Mouse (Mus musculus): ENCODE measurements around the gene Rph3al. TPM values are rescaled to one million over a fixed set of nuclear protein-coding genes. Genes with fewer than 3 reads are reported as not detected.
A peak's percentile ranks its signal among the peaks of the same experiment; 100 is the strongest.

The Rph3al gene
- total RNA-seq, 2 experiments from 2014 or later = not detected

DNA sequence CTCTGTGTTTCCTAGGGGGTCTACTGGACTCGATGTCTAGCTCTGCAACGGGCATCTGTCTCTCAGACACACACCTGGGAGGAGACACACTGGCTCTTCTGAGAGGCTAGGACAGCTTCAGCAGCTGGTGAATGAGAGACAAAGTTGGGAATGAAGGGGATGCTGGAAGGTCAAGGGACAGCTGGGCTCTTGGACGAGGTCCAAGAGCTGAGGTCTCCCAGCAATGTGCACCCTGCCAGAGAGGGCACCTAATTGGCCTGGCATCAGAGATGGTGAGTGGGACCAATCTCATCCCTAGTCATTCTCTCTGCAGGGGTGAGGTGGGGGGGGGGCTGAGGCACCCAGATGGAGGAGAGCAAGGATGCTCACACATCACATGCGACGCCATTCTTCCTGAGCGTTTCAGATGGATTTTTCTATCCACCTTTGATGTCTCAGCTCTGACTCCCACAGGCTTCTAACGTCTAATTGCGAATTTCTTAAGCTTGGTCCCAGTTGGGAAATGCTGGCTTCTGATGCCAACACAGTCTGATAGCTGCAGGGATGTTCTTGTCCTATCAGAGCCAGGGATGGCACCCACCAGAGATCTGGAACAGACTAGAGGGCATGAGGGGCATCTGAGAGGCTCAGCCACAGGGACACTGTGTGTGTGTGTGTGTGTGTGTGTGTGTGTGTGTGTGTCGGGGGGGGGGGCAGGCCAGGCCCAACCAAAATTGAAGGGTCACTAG, 28.4 kb downstream of the Rph3al start:
- no peak for ATAC-seq (replicated peaks; ENCODE audit: poor library complexity, severe bottlenecking)

DNA sequence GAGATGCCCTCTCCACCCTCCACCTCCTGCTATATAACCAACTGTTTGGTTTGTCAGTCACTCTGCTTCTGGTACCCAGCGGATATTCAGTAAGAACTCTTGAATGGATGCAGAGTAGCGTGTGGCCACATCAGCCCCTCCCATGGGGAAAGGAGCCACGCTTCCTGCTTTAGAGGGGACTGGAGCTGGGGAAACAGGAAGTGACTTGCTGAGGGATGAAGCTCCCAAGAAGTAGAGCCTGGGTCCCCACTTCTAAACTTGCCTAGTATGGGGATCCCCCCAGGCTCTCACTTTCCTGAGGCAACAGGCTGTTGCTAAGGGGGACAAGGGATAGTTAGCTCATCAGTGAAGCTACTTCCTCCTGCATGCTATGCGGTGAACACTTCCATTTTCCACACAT, 30.8 kb downstream of the Rph3al start:
- ATAC-seq (replicated peaks; ENCODE audit: poor library complexity, severe bottlenecking) = peak; percentile 57

DNA sequence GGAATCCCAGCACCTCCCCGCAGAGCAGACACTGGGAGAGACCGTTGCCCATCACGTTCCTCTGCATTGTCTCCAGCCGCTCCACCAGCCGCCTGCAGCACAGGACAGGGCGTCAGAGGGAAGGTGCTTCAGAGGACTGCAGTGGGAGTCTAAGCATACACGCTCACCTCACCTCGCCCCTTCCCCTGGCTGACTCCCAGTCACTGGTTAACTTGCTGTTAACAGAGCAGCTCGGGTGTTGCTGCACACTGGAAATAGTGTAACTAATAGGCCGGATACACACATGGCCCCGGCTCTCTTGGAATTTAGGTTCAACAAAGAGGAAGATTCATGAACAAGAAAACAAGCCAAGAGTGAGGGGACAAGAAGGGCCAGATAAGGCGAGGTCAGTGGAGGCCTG, 31.7 kb downstream of the Rph3al start:
- no peak for ATAC-seq (replicated peaks; ENCODE audit: poor library complexity, severe bottlenecking)

DNA sequence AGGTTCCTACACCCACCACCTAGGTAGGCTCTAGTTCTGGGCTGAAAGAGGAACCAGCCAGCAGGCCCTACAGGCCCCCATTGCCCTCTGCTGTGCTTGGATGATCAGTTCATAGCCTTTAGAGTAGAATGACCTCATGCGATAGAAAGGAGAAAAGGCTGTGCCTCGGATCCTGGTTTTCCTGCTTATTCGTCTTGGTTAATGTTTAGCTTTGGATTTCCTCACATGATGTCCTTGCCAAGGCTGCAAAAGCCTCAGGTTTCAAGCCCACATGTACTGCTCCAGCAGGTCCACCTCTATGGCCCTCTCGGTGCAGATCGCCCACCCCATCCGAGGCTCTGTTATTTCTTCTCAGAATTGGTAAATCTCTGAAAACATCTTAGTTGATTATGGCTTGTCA, 33.2 kb downstream of the Rph3al start:
- no peak for ATAC-seq (replicated peaks; ENCODE audit: poor library complexity, severe bottlenecking)

DNA sequence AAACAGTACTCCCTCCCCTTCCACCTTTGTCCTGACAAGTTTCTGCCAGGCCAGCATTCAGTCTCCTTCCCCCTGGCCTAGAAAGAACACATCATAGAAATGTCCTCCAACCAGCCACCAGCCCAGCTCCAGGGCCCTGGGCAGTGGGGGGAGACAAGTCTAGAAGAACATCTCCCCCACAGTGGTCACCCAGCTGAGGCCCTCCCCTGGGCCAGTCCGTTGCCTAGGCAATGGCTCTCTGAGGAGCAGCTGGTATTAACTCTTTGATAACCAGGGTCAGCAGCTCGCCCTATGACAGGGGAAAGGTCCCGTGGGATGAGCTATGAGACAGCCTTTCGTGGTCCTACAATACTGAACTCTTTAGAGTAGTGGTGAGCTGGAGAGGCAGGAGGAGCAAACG, 33.7 kb downstream of the Rph3al start:
- no peak for ATAC-seq (replicated peaks; ENCODE audit: poor library complexity, severe bottlenecking)

DNA sequence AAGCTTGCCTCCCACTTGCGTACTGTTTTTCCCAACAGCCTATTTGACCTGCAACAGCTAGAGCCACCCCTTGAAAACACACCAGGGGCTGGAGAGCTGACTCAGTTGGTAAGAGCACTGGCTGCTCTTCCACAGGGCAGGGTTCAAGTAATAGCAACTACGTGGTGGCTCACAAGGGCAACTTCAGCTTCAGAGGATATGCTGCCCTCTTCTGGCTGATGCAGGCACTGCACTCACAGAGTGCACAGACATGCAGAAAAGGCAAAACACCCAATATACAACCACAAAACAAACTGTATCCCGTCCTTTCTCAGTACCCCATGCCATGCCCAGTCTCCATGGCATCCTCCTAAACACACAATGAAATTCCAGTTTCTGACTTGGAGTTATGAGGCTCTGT, 34.7 kb downstream of the Rph3al start:
- peak; percentile 54; the same call in 1 of the 2 replicates for ATAC-seq (replicated peaks; ENCODE audit: poor library complexity, severe bottlenecking)

DNA sequence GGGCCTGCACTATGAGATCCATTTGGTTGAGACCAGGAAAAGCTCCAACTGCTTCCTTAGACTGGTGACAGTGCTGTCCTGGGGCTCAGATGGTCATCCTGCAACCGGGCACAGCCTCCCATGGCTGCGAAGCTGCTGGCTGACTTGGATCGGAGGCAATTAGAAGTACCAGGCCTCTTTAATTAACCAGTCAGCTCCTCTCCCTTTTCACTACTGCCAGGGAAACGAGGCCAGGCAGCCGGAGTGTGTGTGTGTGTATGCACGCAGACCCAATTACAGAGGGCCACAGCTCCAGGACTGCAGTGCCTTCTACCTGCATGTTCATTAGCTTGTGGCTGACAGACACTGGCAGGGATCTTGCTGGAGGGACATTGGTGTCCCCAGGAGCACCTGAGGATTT, 36.9 kb downstream of the Rph3al start:
- ATAC-seq (replicated peaks; ENCODE audit: poor library complexity, severe bottlenecking) = no peak

DNA sequence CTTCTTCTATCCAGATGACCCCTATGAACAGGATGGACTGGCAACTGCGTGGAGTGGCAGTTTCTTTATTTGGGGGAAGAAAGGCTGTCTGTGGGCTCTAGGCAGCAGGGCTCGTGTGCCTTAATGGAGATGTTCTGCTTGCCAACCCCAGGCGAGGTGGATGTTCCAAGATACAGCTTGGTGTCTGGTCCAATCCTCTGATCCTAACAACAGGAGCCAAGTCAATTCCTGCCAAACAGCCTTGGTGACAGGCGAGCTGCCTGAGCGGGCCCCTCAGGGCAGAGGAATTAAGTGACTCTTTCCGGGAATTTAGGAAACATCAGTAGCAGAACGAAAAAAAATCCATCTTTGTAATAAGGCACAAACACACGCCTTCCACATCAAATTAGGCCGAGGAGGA, 38.6 kb downstream of the Rph3al start:
- ATAC-seq (replicated peaks; ENCODE audit: poor library complexity, severe bottlenecking) = no peak

DNA sequence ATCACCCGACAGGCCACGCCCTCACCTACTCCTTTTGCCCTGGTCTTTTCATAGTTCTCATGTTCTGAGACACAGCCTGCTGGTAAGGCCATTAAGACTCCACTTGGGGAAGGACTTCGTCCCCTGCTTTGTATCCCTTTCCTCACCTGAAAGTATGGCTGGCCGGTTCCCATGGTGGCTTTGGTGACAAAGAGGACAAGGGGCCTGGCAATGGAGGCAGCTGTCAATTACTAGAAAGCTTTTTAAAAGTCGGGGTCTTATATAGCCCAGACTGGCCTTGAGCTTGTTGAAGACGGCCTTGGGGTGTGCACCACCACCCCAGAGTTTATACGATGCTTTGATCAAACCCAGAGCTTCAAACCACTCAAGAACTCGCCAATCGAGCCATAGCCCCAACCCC, 39.7 kb downstream of the Rph3al start:
- no peak for ATAC-seq (replicated peaks; ENCODE audit: poor library complexity, severe bottlenecking)

DNA sequence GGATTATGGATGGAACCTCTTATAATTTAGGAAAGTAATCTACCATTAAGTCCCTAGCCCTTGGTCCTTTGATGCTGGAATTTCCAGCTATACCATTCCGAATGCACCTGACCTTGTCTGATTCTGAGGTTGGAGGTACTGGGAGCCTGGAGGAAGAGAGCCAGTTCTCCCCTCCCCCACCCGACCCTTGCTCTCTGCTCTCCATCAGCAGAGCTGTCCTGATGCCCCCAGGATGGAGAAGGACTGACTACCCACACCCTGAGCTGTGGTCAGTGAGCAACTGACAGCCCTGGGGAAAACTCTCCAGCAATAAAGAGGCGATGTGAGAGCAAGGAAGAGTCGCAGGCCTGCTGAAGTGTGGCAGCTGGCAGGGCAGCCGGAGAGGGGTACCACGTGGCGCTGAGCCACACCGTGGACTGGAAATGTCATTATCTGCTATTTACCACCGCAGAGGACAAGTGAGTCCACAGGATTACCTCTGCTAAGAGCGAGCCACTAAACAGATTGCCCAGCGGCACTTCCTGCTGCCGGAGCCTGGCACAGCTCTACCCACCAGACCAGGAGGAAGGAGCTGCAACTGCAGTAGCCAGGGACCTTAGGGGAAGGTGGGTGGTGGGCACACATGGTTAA, 43.3 kb downstream of the Rph3al start:
- ATAC-seq (replicated peaks; ENCODE audit: poor library complexity, severe bottlenecking) = no peak; the same call in 1 of the 2 replicates

DNA sequence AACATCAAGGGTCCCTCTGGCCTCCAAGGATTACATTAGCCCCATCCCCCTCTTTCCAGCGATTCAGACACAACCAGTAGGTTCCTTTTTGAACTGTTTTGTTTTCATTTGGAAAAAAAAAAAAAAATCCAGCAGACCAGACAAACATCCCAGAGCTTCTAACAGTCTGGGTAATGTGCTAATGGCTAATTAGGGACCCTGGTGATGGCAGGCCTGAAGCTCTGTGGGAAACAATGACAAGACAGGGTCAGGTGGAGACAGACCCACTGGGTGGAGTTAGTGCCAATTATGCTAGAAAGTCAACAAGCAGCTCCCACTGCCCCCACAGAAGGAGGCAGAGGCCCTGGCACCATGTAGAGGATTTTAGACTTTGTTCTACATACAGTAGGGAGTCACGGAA, 44.3 kb downstream of the Rph3al start:
- ATAC-seq (replicated peaks; ENCODE audit: poor library complexity, severe bottlenecking) = no peak

DNA sequence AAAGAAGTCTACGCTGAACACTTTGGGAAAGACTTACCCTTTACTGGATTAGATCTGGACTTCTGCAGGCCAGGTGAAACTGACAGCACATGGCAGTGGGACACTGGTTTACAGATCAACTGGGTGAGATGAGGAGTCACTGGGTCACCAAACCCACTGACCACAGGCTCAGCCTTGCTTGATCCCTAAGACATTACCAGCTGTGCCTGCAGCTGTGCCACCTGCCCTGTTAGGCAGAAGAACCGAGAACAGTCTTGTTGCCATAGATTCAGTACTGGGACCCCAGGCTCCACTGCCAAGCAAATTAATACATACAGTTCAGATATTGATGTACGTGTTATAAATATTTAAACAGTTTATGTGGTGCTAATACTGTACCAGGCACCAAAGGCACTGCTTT, 50.9 kb downstream of the Rph3al start:
- ATAC-seq (replicated peaks; ENCODE audit: poor library complexity, severe bottlenecking) = no peak

DNA sequence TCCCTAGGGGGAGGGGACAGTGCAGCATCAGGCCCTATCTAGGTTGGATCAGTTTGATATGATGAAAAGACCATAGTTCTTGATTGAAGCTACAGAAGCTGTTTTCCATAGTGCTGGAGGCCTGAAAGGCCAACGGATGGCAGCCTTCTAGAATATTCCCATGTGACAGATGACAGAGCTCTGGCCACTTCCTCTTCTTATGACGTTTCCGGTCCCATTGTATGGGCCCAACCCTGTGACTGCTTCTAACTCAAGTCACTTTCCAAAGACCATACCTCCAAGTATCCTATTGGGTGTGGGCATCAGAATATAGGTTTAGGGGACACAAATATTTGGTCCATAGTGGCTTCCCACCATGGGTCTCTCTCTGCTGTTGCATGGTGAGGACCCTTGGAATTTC, 57.0 kb downstream of the Rph3al start:
- ATAC-seq (replicated peaks; ENCODE audit: poor library complexity, severe bottlenecking) = peak; percentile 67

DNA sequence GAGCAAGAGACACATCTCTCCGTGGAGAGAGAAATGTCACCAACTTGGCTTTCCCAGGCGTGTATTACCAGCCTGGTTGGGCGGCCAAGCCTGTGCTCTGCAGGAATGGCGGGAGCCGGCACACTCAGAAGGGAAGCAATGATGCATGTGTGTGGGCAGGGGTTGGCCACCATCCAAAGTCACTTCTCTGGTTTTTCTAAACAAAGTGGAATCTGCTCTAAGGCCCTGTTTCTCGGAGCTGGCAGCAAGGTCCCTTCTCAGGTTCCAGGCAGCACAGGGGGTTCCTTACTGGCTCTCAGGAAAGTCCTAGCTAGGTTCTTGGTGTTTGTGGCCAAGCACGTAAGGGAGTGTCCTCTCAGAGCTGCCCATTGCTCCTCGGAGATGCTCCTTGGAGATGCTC, 58.2 kb downstream of the Rph3al start:
- no peak for ATAC-seq (replicated peaks; ENCODE audit: poor library complexity, severe bottlenecking)

DNA sequence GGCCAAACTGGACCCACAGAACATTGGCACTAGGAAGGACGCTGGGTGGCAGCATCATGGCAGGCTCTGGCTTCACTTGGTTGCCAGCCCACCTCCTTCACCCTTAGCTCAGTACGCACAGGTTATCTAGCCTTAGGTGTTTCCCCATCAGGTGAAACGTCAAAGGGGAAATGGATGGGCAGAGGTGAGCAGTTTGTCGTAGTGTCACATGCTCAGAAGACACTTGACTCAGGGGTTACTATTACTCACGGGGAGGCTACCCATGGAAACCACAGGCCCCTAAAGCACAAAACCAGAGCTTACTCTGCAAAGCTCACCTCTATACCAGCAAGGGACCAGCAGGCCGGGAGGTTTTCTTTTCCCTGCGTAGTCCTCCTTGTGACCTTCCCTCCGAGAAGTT, 59.8 kb downstream of the Rph3al start:
- no peak for ATAC-seq (replicated peaks; ENCODE audit: poor library complexity, severe bottlenecking)

DNA sequence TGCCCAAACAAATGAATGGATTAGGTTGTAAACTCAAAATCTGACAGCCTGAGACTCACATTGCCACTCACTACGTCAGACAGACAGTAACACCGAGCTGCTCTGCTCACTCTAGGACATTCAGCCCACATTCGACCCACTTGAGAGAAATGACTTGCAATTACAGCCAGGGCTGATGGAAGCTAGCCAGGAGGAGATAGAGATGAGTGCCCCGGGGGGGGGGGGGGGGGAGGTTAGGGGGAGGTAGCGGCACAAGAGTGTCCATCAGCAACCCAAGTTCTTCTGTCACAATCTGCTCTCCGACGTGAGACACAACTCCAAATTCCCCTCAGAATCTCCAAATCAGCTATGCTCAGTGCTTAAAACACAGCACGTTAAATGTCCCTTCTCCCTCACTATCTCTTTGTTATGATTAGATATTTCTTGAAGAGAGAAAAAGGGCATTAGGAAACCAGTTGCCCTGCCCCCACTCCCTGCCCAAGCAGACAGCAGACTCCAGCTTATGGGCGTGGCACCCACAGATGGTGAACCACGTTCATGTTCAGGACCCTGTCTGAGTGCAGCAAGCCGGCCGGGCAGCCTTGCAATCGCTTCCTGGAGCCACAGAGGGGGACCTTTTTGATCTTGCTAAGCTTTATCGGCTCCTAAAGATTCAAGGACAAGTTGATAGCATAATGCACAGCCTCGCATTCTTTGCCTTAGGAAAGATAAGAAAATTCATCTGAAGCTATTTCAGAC, 62.0 kb downstream of the Rph3al start:
- ATAC-seq (replicated peaks; ENCODE audit: poor library complexity, severe bottlenecking) = no peak; the same call in 1 of the 2 replicates

DNA sequence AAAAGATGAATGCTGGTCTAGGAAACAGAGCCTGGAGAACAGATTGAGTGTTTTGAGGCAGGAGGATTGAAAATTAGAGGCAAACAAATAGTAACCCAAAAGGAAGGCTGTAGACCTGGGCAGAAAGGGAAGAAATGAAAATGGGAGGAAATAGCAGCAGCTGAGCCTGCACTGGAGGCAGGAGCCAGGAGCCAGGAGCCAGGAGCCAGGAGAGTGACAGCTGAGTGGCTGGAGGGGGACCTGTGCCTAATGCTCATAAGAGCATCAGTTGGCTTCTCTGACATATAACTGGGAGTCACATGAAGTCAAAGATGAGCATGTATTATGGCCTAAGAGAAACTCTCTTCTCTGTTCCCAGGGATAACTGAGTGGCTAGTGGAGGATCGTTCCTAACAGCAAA, 66.5 kb downstream of the Rph3al start:
- ATAC-seq (replicated peaks; ENCODE audit: poor library complexity, severe bottlenecking) = no peak

DNA sequence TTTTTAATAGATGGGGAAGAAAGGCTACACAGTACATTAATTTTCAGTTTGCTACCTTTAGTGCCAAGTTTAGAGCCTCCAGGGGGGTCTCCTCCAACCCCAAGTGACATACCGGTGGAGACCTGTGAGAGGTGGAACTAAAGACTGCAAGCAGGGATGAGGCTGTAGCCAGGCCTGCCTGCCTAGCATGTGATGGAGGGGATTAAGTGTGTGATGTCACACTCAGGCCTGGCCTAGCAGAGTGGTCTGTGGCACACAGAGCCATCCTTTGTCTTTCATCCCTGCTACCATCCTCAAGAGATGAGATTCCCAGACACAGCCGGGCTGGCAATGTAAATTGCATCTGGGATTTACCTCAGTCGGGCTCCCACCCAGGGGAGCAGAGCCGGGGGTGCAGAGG, 67.3 kb downstream of the Rph3al start:
- no peak for ATAC-seq (replicated peaks; ENCODE audit: poor library complexity, severe bottlenecking)

DNA sequence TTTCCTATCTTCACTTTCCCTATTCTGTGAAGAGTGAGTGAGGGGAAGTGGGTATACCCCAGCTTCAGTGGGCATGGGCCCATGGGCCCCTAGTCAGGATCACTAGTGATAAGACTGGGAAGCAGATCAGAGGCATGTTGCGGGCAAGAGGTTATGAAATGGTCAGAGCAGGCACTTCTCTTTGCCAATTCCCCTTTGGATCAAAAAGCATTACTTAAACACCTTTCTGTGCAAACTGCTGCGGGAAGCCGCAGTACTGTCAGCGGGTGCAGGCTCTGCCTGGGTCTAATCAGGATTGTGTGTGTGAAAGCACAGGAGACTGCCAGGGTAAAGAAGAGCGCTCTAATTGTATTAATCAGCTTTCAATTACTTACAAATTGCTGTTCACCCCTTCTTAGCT, 67.8 kb downstream of the Rph3al start:
- no peak for ATAC-seq (replicated peaks; ENCODE audit: poor library complexity, severe bottlenecking)

DNA sequence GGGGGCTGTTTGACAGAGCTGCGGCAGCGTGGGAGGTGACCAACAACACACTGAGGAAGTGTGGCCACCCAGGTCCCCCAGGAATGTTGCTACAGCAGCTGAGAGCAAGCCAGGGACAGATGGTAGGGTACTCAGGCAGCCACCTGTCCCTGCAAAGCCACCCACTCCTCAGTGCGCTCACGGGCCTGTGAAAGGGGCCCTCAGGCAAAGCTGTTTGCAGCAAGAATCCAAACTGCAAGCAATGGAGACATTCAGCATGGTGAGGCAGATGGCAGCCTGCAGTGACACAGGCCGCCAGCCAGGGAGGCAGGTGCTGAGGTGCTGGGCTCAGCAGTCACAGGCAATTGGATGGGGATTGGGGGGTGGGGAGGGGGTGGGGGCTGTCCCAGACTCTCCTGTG, 68.3 kb downstream of the Rph3al start:
- ATAC-seq (replicated peaks; ENCODE audit: poor library complexity, severe bottlenecking) = no peak

DNA sequence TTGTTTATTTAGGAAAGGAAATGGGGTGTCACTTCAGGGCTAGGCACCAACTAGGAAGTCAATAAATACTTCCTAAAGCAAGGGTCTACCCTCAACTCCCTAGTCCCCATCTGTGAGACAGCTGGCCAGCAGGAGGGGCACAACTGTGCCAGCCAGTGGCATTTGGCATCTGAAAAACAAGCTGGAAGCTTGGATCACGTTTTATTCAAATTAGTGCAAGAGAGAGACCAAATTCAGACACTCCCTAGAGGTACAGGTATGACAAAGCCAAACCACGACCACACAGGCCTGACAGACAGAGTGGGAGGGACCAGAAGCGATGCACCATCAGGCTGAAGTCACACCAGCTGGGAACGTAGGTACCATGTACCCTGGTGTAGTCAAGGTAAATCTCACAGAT, 71.4 kb downstream of the Rph3al start:
- no peak for ATAC-seq (replicated peaks; ENCODE audit: poor library complexity, severe bottlenecking)

DNA sequence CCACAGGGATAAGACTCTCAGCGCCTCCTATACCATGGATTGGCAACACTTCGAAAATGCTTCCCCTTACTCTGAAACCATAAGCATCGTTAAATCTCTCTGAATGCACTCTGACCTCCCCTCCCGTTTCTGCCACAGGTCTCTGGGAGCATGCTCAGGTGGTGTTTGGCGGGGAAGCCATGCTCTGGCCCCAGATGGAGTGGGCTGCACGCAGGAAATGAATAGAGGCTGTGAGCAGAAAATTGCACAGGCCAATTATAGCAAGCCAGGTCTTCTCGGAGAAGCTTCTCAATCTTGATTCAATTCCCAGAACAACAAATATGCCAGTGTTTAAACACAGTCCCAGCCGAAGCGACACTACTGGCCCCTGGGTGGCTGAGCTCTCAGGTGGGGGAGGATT, 72.4 kb downstream of the Rph3al start:
- ATAC-seq (replicated peaks; ENCODE audit: poor library complexity, severe bottlenecking) = no peak

All from granulocyte monocyte progenitor cell, adult 5-6 weeks (primary cell).